Mouse (Mus musculus): ENCODE measurements around the gene Ubl4b. TPM values are rescaled to one million over a fixed set of nuclear protein-coding genes. Genes with fewer than 3 reads are reported as not detected.

Ubl4b gene
- polyA plus RNA-seq, 1 experiment from 2014 or later, result not detected

GRCm38 (mm10) chr3:107577810-107578390 is 23.0 kb upstream of the Ubl4b start:
- 26% methylated on average over 3 of the region's 3 CpGs for WGBS
- no peak overlapping the region for H3K4me2 ChIP-seq (ENCODE audit: low read depth, low read length)
- H3K36me3 ChIP-seq (ENCODE audit: control insufficient read depth, insufficient read depth, low read length), result no peaks in the 10 kb centered on the region
- no peaks in the 10 kb centered on the region for H3K9me3 ChIP-seq (replicated peaks; ENCODE audit: control insufficient read depth, low read length)
- no peak overlapping the region for H3K9ac ChIP-seq (ENCODE audit: low read length)
- H3K4me1 ChIP-seq (ENCODE audit: control insufficient read depth, insufficient read depth, low read length), result peaks cover 3% of the 10 kb centered on the region; the same call in 1 of the 2 replicates
- H3K27ac ChIP-seq (ENCODE audit: low read length), result no peak overlapping the region
- ATAC-seq (ENCODE audit: insufficient read depth, low FRiP score), result peak; percentile 56; the same call in 1 of the 2 replicates
- peaks cover 17% of the 10 kb centered on the region for H3K27me3 ChIP-seq (ENCODE audit: control insufficient read depth, insufficient read depth, low read length)
- no peak overlapping the region for H3K4me3 ChIP-seq (replicated peaks; ENCODE audit: low read length)

GRCm38 (mm10) chr3:107576807-107577206 is 21.9 kb upstream of the Ubl4b start:
- Histone ChIP-seq H3K27me3 (ENCODE audit: control insufficient read depth, insufficient read depth, low read length) (peaks cover 16% of the 10 kb centered on the region), H3K27ac (ENCODE audit: low read length) (no peak overlapping the region), H3K9ac (ENCODE audit: low read length) (no peak overlapping the region), H3K4me2 (ENCODE audit: low read depth, low read length) (no peak overlapping the region), H3K9me3 (replicated peaks; ENCODE audit: control insufficient read depth, low read length) (no peaks in the 10 kb centered on the region), H3K36me3 (ENCODE audit: control insufficient read depth, insufficient read depth, low read length) (no peaks in the 10 kb centered on the region), H3K4me3 (replicated peaks; ENCODE audit: low read length) (no peak overlapping the region), H3K4me1 (ENCODE audit: control insufficient read depth, insufficient read depth, low read length) (no peaks in the 10 kb centered on the region)
- ATAC-seq (ENCODE audit: insufficient read depth, low FRiP score), result no peak
- 82% methylated on average over 3 of the region's 3 CpGs for WGBS

GRCm38 (mm10) chr3:107571205-107571604 is 16.3 kb upstream of the Ubl4b start:
- Histone ChIP-seq H3K27ac (ENCODE audit: low read length) (no peak overlapping the region), H3K36me3 (ENCODE audit: control insufficient read depth, insufficient read depth, low read length) (no peaks in the 10 kb centered on the region), H3K4me3 (replicated peaks; ENCODE audit: low read length) (no peak overlapping the region), H3K4me1 (ENCODE audit: control insufficient read depth, insufficient read depth, low read length) (no peaks in the 10 kb centered on the region), H3K27me3 (ENCODE audit: control insufficient read depth, insufficient read depth, low read length) (no peaks in the 10 kb centered on the region), H3K9ac (ENCODE audit: low read length) (no peak overlapping the region), H3K4me2 (ENCODE audit: low read depth, low read length) (no peak overlapping the region), H3K9me3 (replicated peaks; ENCODE audit: control insufficient read depth, low read length) (no peaks in the 10 kb centered on the region)
- ATAC-seq (ENCODE audit: insufficient read depth, low FRiP score), result no peak
- WGBS, result 46% methylated on average over 2 of the region's 2 CpGs

- ATAC-seq (ENCODE audit: insufficient read depth, low FRiP score), result peak; percentile 62; the same call in 1 of the 2 replicates
- H3K9ac ChIP-seq (ENCODE audit: low read length), result no peak overlapping the region
- WGBS, result 54% methylated on average over 4 of the region's 4 CpGs
Measured at GRCm38 (mm10) chr3:107568721-107569120, 13.8 kb upstream of the Ubl4b start.

GRCm38 (mm10) chr3:107567766-107568165 is 12.9 kb upstream of the Ubl4b start:
- Histone ChIP-seq H3K27me3 (ENCODE audit: control insufficient read depth, insufficient read depth, low read length) (no peaks in the 10 kb centered on the region), H3K9me3 (replicated peaks; ENCODE audit: control insufficient read depth, low read length) (no peaks in the 10 kb centered on the region), H3K9ac (ENCODE audit: low read length) (no peak overlapping the region), H3K36me3 (ENCODE audit: control insufficient read depth, insufficient read depth, low read length) (no peaks in the 10 kb centered on the region), H3K4me2 (ENCODE audit: low read depth, low read length) (no peak overlapping the region), H3K27ac (ENCODE audit: low read length) (no peak overlapping the region), H3K4me3 (replicated peaks; ENCODE audit: low read length) (no peak overlapping the region), H3K4me1 (ENCODE audit: control insufficient read depth, insufficient read depth, low read length) (no peaks in the 10 kb centered on the region)
- 79% methylated on average over 7 of the region's 7 CpGs for WGBS
- ATAC-seq (ENCODE audit: insufficient read depth, low FRiP score), result no peak

More at GRCm38 (mm10) chr3:107568721-107569120, 13.8 kb upstream of the Ubl4b start:
- no peaks in the 10 kb centered on the region for H3K27me3 ChIP-seq (ENCODE audit: control insufficient read depth, insufficient read depth, low read length)
- no peak overlapping the region for H3K4me2 ChIP-seq (ENCODE audit: low read depth, low read length)
- H3K4me1 ChIP-seq (ENCODE audit: control insufficient read depth, insufficient read depth, low read length), result no peaks in the 10 kb centered on the region
- no peak overlapping the region for H3K4me3 ChIP-seq (replicated peaks; ENCODE audit: low read length)
- no peaks in the 10 kb centered on the region for H3K36me3 ChIP-seq (ENCODE audit: control insufficient read depth, insufficient read depth, low read length)
- no peaks in the 10 kb centered on the region for H3K9me3 ChIP-seq (replicated peaks; ENCODE audit: control insufficient read depth, low read length)
- H3K27ac ChIP-seq (ENCODE audit: low read length), result no peak overlapping the region

- 15% methylated on average over 3 of the region's 3 CpGs for WGBS
- Histone ChIP-seq H3K27me3 (ENCODE audit: control insufficient read depth, insufficient read depth, low read length) (no peaks in the 10 kb centered on the region), H3K4me3 (replicated peaks; ENCODE audit: low read length) (no peak overlapping the region), H3K27ac (ENCODE audit: low read length) (no peak overlapping the region), H3K9ac (ENCODE audit: low read length) (no peak overlapping the region), H3K4me1 (ENCODE audit: control insufficient read depth, insufficient read depth, low read length) (no peaks in the 10 kb centered on the region), H3K9me3 (replicated peaks; ENCODE audit: control insufficient read depth, low read length) (no peaks in the 10 kb centered on the region), H3K4me2 (ENCODE audit: low read depth, low read length) (no peak overlapping the region), H3K36me3 (ENCODE audit: control insufficient read depth, insufficient read depth, low read length) (no peaks in the 10 kb centered on the region)
- no peak for ATAC-seq (ENCODE audit: insufficient read depth, low FRiP score)
Measured at GRCm38 (mm10) chr3:107565331-107565730, 10.5 kb upstream of the Ubl4b start.

- 37% methylated on average over 4 of the region's 4 CpGs for WGBS
- Histone ChIP-seq H3K27me3 (ENCODE audit: control insufficient read depth, insufficient read depth, low read length) (no peaks in the 10 kb centered on the region), H3K36me3 (ENCODE audit: control insufficient read depth, insufficient read depth, low read length) (no peaks in the 10 kb centered on the region), H3K9me3 (replicated peaks; ENCODE audit: control insufficient read depth, low read length) (no peaks in the 10 kb centered on the region), H3K4me2 (ENCODE audit: low read depth, low read length) (no peak overlapping the region), H3K4me1 (ENCODE audit: control insufficient read depth, insufficient read depth, low read length) (no peaks in the 10 kb centered on the region), H3K27ac (ENCODE audit: low read length) (no peak overlapping the region), H3K4me3 (replicated peaks; ENCODE audit: low read length) (no peak overlapping the region), H3K9ac (ENCODE audit: low read length) (no peak overlapping the region)
- no peak for ATAC-seq (ENCODE audit: insufficient read depth, low FRiP score)
Measured at GRCm38 (mm10) chr3:107563880-107564279, 9.0 kb upstream of the Ubl4b start.

GRCm38 (mm10) chr3:107562591-107562990 is 7.7 kb upstream of the Ubl4b start:
- Histone ChIP-seq H3K9ac (ENCODE audit: low read length) (no peak overlapping the region), H3K27me3 (ENCODE audit: control insufficient read depth, insufficient read depth, low read length) (no peaks in the 10 kb centered on the region), H3K27ac (ENCODE audit: low read length) (no peak overlapping the region), H3K4me2 (ENCODE audit: low read depth, low read length) (no peak overlapping the region), H3K4me3 (replicated peaks; ENCODE audit: low read length) (no peak overlapping the region), H3K36me3 (ENCODE audit: control insufficient read depth, insufficient read depth, low read length) (no peaks in the 10 kb centered on the region), H3K4me1 (ENCODE audit: control insufficient read depth, insufficient read depth, low read length) (no peaks in the 10 kb centered on the region), H3K9me3 (replicated peaks; ENCODE audit: control insufficient read depth, low read length) (no peaks in the 10 kb centered on the region)
- no peak for ATAC-seq (ENCODE audit: insufficient read depth, low FRiP score)
- WGBS, result 84% methylated on average over 4 of the region's 4 CpGs

- no peak for ATAC-seq (ENCODE audit: insufficient read depth, low FRiP score)
- no peaks in the 10 kb centered on the region for H3K4me1 ChIP-seq (ENCODE audit: control insufficient read depth, insufficient read depth, low read length)
- no peaks in the 10 kb centered on the region for H3K36me3 ChIP-seq (ENCODE audit: control insufficient read depth, insufficient read depth, low read length)
- H3K27me3 ChIP-seq (ENCODE audit: control insufficient read depth, insufficient read depth, low read length), result no peaks in the 10 kb centered on the region
- no peak overlapping the region for H3K9ac ChIP-seq (ENCODE audit: low read length)
- no peak overlapping the region for H3K4me3 ChIP-seq (replicated peaks; ENCODE audit: low read length)
- 63% methylated on average over 2 of the region's 2 CpGs for WGBS
- no peak overlapping the region for H3K27ac ChIP-seq (ENCODE audit: low read length)
- H3K4me2 ChIP-seq (ENCODE audit: low read depth, low read length), result no peak overlapping the region
- H3K9me3 ChIP-seq (replicated peaks; ENCODE audit: control insufficient read depth, low read length), result no peaks in the 10 kb centered on the region
Measured at GRCm38 (mm10) chr3:107562104-107562503, 7.2 kb upstream of the Ubl4b start.

All from stomach, embryonic 16.5 days (tissue).